Mouse (Mus musculus) c-Kit-positive CD71-positive TER-119-negative erythroid progenitor cells, embryonic 14.5 days (primary cell): Measurements from ENCODE around the gene Wdr70.

Experiments
- DNase-seq: peaks from one replicate; pipeline ENCODE4 v3.0.0-alpha.2; 2013; ENCODE audit warnings: low read depth

Gene Wdr70

DNA sequence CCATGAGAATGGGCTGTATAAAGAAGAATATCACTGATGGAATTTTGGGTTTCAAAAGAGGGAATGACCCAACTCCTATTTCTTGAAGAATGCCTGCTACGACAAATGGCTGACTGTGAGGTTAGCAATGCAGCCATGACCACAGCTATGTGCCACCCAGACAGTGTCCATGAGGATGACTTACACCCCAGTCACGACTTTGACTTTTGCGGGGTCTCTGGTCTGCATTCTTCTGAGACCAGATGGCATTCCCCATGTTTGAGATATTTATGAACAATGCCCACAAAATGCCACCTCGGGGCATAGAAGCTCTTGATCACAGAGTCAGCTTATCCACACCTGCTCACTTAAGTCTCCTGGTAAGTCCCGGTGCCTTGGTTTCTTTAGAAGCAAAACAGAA is 236.1 kb downstream of the Wdr70 start:
- DNase-seq: no peak

DNA sequence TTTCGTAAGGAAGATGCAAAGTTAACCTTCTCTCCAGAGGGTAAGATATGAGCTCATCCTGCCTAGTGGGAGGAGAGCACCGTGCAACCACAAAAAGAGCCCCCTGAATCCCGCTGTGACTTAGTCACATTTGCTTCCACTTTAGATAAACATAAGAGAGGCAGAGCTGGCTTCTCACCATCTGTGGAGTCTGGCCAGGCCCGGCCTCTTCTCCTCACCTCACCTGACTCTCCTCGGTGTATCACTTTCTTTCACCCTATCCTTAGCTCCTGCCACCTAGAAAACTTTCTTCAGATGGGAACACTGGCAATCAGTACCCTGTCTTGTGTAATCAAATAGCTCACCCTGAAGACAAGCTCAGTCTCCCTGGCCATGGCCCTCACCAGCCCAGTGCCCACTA is 240.2 kb downstream of the Wdr70 start:
- DNase-seq: no peak

DNA sequence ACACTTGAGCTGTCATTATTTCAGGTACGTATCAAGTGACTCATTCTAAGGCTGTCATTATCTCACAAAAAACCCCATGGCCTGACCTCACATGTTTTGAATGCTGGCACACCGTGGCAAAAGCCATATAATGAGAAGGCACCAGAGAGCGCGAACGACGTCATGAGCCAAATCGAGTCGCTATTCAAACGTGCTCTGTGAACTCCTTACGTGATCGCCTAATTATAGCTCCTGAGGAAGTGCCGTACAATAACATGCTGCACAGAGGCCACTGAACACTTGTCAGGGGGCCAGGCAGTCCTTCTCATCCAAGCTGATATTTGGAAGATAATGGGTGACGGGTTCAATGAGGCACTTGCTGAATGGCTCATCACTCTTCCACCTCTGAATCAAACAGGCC is 241.6 kb downstream of the Wdr70 start:
- DNase-seq: no peak

DNA sequence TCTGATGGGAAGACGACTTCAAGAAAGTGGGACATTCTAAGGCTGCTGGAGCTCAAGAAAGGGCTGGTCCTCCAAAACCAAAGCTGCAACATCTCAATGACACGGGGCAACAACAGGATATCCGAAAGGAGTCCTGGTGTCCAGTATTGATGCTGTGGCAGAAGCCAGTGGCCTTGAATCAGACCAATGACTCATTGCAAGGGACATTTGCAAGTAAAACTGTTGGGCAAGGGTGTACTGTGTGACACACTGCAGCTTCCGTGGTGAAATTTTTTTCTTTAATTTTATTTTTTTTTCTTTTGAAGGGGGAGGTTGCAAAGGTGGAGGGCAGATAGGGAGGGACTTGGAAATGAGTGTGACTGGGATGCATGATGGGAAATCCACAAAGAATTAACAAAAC is 256.6 kb downstream of the Wdr70 start:
- DNase-seq: no peak

DNA sequence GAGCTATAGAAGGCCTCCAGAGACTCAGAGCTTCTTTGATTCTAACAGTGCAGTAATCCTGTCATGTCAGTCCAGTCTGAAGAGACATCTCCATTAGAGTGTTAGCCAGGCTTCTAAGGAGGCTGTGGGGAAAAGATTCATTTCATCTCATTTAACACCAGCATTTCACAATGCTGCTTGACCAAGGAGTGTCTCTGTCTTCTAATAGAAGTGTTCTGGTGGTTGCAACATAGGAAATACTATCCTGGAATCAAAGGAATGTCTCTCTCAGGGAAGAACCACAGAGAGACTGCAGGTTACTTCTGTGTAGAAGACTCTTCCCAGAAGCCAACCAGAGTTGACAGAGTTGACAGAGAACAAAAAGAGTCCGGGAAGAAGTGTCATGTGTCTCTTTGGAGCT is 257.3 kb downstream of the Wdr70 start:
- DNase-seq: no peak

DNA sequence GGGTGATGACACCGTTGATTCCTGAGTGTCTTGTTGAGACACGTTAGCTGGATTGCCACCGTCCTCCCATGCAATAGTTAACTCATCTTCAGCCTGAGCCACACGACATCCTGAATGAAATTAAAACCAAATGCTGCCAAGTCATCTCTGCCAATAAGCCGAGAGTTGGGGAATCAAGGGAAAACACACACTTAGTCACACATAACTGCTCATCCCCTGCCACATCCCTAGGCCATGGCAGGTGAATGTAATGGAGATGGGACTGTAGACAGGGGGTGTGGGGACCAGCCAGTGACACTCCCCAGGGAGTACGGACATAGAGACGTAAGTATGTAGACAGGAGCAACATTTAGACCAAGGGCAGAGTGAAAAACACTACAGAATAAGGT is 260.1 kb downstream of the Wdr70 start:
- no peak for DNase-seq

DNA sequence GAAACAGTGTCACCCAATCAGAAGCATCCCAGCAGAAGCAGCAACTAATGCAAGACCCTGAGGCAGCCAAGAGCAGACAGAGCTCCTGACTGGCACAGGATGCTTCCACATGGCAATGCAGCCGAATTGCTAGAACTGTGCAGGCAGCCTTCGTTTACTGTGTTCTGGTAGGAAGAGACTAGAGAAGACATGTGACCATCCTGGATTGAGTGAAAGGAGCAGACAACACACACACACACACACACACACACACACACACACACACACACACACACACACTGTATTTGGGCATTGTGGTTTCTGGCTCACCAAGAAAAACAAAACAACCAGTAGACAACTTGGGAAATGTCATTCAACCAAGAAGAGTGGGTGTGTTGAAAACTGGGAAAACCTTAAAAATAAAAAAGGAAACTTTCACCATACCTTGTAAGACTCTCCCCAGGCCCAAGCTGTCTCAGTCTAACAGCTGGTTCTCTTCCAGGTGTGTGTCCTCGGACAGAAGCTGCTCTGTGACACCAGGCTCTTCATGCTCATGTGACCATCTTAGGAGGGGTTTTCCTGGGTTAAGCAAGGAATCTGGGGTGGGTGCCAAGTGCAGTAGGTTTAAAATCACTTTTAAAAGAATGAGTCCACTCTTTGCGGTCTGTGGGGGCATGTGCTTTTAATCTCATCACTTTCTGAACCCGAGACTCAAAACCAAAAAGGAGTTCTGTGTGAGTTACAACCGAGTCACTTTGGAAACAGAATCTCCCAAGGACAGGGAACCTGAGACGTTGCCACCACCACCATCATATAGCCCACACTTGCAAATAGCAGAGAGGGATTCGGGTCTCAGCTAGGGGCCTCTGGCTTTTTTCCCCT is 260.7 kb downstream of the Wdr70 start:
- no peak for DNase-seq

DNA sequence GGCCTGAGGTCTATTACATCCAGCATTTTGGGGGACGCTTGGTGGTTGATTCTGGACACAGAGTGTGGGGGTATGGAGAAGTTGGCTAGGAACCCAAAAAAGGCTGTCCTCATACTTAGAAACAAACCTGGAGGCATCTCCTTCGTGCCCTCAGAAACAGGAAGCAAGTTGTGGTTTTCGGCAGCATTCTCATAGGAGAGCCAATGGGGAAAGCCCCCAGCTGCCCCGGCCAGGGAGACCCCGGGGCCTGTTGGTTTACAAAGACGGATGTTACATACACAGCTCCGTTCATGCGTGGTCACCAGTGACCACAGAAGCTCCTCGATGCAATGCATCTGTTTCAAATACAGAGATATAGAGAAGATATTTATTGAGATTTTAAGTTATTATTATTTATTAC is 263.6 kb downstream of the Wdr70 start:
- DNase-seq: no peak

DNA sequence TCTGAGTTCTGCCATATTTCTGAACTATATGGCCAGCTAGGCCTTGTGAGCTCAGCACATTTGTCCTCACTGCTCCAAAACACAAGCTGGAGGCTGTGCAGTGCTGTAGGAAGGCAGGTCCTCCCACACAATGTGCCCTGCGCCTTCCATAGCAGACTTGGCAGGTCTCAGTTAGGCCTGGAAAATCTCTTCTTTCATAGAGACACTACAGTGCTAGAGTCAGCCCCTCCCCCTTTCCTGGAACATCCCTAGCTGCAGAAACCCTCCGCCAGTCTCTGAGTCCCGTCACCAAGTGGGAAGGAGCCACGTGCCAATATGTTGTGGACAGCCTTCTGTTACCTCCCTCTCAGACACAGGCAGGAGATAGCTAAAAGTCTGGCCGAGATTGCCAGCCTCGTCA is 273.5 kb downstream of the Wdr70 start:
- DNase-seq: no peak

DNA sequence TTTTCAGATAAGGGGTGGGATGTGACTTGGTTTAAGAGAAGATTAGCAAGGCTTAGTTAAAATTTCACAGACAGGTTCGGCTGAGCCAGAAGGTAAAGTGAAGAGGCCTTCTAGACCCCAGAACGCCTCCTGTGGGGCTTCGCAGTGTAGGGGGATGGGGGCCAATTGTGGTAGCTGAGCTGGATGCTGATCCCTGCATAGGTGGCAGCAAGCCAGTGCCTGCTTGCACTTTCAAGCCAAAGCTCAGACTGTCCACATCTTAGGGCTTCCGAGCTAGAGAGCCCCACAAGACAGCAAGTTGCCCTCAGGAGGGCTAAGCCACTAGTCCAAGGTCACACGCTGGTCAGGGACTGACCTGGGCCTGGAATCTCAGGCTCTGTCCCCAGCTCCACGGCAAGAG is 275.1 kb downstream of the Wdr70 start:
- DNase-seq: no peak
